Mouse (Mus musculus): Measurements from ENCODE around the gene Ccdc144b.

The Ccdc144b gene

GRCm38 (mm10) chr3:36025732-36026131 lies 27.6 kb downstream of the Ccdc144b start:
- no peak for DNase-seq

GRCm38 (mm10) chr3:36011239-36011638 lies 42.1 kb downstream of the Ccdc144b start:
- no peak for DNase-seq

GRCm38 (mm10) chr3:36008411-36009154 lies 44.8 kb downstream of the Ccdc144b start:
- DNase-seq, result no peak

- DNase-seq, result peak; percentile 40
Observed at GRCm38 (mm10) chr3:36004028-36004895, 49.1 kb downstream of the Ccdc144b start.

GRCm38 (mm10) chr3:36000275-36001239 lies 52.8 kb downstream of the Ccdc144b start, which contains the start of gene Mccc1:
TSS of gene Mccc1 (minus strand) at chr3:36000678.
- peak; percentile 99 for DNase-seq

GRCm38 (mm10) chr3:35994552-35995531 lies 58.5 kb downstream of the Ccdc144b start:
- no peak for DNase-seq

- no peak for DNase-seq
Observed at GRCm38 (mm10) chr3:35990715-35991114, 62.6 kb downstream of the Ccdc144b start.

GRCm38 (mm10) chr3:35988031-35988430 lies 65.3 kb downstream of the Ccdc144b start:
- no peak for DNase-seq

GRCm38 (mm10) chr3:35986266-35986665 lies 67.1 kb downstream of the Ccdc144b start:
- no peak for DNase-seq

GRCm38 (mm10) chr3:35973551-35973950 lies 79.8 kb downstream of the Ccdc144b start:
- DNase-seq, result peak; percentile 32

GRCm38 (mm10) chr3:35972985-35973384 lies 80.4 kb downstream of the Ccdc144b start:
- peak; percentile 53 for DNase-seq

GRCm38 (mm10) chr3:35971149-35971548 lies 82.2 kb downstream of the Ccdc144b start:
- DNase-seq, result no peak

- DNase-seq, result no peak
Observed at GRCm38 (mm10) chr3:35970441-35970840, 82.9 kb downstream of the Ccdc144b start.

- DNase-seq, result no peak
Observed at GRCm38 (mm10) chr3:35967366-35967921, 85.9 kb downstream of the Ccdc144b start.

- DNase-seq, result no peak
Observed at GRCm38 (mm10) chr3:35966493-35966892, 86.9 kb downstream of the Ccdc144b start.

GRCm38 (mm10) chr3:35964928-35965327 lies 88.4 kb downstream of the Ccdc144b start:
- DNase-seq, result no peak

GRCm38 (mm10) chr3:35963921-35964320 lies 89.4 kb downstream of the Ccdc144b start:
- DNase-seq, result no peak

- no peak for DNase-seq
Observed at GRCm38 (mm10) chr3:35963401-35963800, 89.9 kb downstream of the Ccdc144b start.

- DNase-seq, result no peak
Observed at GRCm38 (mm10) chr3:35962967-35963366, 90.4 kb downstream of the Ccdc144b start.

Measured in retina, postnatal 1 day (tissue).